Mouse (Mus musculus): ENCODE results near the gene Apba1.

DNA sequence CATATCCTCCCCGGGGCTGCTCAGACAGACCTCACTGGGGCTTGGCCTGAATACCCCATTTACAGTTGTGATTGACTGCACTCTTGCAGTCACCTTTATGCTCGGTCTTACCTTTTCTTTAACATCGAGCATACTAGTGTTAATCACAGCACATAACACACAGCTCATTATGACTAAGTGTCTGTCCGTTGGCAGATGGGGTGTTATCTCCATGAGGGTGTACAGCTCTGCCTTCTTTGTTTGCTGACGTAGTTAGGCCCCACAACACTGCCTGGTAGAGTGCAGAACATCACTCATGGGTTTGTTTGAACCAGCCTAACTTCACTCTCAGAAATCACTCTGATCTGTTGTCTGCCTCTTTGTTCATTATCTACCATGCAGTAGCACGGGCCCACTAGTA lies 33.9 kb downstream of the Apba1 start:
- TF ChIP-seq CTCF (IDR thresholded peaks at IDR 0.05; ENCODE audit: insufficient read depth, low read length) (no peak), POLR2A (IDR thresholded peaks at IDR 0.05; ENCODE audit: borderline replicate concordance, extremely low read depth, low read depth, low read length) (no peak)
